Mouse (Mus musculus): ENCODE measurements around the gene Lhpp.
A peak's percentile ranks its signal among the peaks of the same experiment; 100 is the strongest.

Gene Lhpp

DNA sequence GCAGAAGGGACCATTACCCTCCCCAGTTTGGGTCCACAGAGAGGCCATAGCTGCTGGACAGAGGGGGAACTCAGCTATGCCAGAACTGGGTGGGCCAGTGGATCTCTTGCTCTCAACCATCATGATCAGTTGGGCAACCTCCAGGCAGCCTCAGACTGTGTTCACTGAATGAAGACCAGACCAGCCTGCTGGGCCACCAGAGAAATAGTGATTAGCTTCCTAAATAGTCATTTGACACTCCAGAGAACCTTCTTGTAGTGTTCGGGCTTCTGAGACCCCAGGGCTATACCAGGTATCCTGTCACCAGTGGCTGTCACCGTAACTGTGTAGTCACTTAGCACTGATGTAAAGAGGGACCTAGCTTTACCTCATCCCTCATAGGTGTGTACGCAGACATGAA is 71.9 kb downstream of the Lhpp start:
- DNase-seq (ENCODE audit: low spot score in 2 of 2) = no peak

DNA sequence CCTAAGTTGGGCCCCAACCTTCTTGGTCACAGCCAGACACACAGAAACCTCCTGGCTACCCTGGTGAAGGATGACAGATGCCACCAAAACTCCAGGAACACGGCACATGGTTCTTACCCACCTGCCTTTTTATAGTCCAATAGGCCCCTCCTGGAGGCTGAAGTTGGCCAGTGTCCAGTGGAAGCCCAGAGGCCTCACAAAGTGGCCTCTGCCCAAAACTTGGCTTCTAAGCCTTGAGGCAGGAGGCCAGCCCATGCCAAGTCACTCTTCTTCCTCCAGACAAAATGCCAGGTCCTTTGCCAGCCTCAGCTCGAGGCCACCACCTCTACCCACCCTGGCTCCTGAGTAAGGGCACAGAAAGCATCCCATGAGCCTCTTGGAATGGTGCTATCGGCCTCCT is 72.5 kb downstream of the Lhpp start:
- no peak for DNase-seq (ENCODE audit: low spot score in 2 of 2)

DNA sequence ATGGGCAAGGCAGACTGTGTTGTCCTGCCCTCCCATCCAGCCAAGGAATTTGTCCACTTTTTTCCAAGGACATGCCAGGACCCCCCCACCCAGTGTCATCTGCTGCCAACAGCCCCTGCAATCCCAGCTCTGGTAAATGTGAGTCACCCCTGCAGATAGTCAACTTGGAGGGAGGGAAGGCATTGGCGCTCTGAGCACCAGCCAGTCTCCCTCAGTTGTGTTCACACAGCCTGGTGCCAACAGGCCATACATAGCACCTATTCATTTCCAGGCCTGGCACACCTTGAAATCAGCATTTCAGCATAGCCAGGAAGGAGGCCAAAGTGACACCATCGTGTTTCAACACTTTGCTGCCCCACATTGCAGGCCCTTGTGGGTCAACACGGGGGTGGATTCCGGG is 73.5 kb downstream of the Lhpp start:
- DNase-seq (ENCODE audit: low spot score in 2 of 2) = no peak

DNA sequence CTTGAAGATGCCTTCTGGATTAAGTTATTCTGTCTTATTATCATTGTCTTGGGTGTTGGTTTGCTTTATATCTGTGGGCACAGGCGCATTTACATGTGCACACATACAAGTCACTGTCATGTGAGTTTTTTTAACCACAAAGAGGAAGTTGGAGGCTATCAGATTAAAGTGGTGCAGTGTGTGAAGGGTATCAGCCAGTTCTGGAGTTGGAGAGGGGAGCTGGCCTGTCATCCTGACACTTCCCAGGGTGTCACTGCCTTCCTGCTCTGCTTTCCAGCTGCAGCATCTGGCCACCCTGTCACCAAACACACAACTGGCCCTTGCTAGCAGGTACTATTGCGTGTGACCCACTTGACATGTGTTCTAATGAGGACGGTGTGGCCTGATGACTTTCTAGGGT is 76.1 kb downstream of the Lhpp start:
- no peak for DNase-seq (ENCODE audit: low spot score in 2 of 2)

DNA sequence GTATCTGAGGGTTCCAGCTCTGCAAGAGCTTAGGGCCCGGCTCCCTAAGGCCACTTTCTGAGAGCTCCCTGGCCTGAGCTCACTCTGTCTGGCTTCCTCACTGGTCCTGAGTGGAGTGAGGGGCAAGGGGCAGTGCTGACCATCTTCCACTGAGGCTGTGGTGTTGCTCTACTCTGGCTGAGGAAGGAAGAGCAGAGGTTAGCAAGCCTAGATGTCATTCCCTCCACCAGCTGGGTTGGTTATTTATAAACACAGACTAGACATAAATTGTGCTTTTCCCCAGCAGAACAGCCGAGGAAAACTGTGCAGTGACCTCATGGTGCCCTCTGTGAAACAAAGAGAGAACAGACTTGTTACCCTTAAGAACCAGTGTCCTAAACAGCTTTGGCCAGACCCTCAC is 77.5 kb downstream of the Lhpp start:
- no peak for DNase-seq (ENCODE audit: low spot score in 2 of 2)

DNA sequence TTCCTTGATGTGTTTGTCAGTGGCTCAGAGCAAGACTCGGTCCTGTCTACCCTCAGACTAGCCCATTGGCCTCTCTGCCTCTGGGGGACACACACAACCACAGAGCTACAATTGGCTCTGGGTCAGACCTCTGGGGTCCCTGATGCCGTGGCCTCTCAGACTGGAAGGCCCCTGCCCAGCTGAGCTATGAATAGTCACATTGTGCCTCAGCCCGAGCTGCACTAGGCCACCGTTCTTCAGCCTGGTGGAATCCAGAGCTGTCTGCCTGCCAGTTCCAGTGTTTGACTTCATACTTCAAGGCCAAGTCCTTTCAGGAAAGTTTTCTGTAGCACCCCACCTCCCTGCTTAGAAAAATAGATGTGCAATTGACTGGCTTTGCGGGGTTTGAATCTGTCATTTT is 78.3 kb downstream of the Lhpp start:
- DNase-seq (ENCODE audit: low spot score in 2 of 2) = no peak

DNA sequence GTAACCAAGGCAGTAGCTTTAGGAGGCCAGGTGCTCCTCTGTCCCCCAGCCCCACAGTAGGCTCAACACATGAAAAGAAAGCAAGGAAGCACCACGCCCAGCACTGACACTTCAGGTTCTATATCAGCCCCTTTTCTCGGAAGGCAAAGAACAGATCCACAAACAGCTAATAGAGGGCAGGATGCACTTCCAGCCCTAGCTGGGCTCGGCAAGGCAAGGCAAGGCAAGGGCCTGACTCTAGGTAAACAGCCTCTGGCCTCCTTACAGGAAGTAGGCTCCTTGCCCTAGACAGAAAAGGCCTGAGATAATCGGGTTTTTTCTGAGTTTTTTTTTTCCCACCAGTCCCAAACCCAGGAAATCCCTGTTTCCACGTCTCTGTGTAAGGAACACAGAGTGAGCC is 79.3 kb downstream of the Lhpp start:
- DNase-seq (ENCODE audit: low spot score in 2 of 2) = no peak

DNA sequence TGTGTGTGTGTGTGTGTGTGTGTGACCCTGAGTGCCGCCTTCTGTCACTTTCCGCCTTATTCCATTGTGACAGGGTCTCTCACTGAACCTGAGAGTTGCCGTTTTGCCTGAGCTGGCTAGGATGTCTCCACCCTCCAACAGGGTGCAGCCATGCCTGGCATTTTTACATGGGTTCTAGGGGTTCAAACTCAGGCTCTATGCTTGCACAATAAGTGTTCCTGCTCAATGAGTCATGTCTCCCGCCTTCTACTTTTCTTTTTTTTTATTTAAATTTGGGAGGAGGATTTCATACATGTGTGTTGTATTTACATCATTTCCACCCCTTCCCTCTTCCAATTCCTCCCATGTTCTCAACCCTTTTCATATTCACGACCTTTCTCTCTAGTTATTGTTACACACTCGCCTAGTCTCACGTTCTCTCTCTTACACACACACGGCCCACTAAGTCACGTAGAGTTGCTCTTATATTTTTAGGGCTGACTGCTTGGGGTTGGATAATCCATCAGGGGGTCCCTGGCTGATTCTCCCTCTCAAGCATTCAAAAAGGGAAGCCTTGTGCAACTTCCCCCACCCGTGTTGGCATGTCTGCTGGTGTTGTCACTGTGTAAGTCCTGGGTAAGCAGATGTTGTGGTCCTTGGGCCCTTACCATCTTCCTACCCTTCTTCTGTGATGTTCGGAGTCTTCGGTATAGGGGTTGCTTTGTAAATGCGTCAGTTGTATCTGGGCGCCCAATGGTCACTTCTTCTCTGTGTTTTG is 80.5 kb downstream of the Lhpp start:
- DNase-seq (ENCODE audit: low spot score in 2 of 2) = no peak

DNA sequence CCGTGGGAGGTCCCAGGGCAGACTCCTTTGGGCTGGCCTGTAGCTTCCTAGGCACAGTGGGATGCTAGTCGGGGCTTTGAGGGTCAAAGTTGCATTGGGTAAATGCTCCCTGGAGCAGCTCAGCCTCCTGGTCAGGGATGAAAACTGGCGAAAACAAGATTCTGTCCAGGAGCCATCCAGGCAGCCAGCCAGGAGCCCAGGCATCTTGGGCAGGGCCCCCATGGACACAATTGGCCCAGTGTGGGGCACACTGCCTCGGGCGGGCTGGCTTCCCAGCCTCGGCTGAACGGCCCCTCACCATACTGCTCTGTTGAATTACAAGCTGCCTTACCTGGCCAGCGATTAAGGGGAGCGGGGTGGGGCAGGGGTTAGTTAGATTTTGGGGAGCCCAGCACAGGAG is 82.3 kb downstream of the Lhpp start:
- peak in 1 of 2 experiments; percentile 67 for DNase-seq (ENCODE audit: low spot score in 2 of 2)

DNA sequence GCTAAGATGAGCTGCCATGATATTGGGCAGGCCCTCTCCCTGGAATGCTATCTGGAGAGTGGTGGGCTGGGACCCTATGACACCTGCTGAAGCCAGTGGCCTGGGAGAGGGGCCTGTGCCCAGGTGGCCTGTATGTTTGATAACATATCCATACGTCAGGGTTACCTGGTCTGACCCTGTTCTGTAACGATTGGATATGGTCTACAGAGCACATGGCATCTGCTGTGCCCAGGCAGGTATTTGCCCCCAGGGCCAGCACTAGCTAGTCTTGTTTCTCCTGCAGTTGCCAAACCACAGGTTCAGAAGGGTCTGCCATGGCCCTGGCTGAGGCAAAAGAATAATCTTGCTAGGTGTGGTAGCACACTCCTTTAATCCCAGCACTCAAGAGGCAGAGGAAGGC is 83.1 kb downstream of the Lhpp start:
- no peak for DNase-seq (ENCODE audit: low spot score in 2 of 2)

DNA sequence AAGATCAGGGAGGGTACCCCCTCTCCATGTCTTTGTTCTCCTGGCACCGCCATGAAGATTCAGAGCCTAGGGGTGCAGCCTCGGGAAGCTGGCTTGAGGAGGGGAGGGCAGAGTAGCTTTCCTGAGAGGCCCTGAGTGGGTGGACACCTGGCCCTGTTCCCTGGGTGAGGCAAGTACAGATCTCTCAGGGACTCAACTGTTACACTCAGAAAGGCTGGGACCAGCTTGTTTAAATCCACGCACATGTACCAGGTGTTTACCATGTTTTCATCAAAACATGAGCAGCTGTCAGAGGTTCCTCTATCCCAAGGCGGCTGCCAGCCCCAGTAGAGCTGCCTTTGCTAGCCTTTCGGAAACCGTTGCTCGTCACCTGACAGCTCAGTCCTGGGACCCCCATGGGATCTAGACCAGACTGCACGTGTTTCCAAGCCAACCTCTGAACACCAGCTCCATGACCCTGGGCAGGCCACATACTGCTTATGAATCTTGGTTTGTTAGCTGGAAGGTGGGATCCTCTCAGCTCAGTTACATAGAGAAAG is 86.9 kb downstream of the Lhpp start:
- DNase-seq (ENCODE audit: low spot score in 2 of 2) = no peak

DNA sequence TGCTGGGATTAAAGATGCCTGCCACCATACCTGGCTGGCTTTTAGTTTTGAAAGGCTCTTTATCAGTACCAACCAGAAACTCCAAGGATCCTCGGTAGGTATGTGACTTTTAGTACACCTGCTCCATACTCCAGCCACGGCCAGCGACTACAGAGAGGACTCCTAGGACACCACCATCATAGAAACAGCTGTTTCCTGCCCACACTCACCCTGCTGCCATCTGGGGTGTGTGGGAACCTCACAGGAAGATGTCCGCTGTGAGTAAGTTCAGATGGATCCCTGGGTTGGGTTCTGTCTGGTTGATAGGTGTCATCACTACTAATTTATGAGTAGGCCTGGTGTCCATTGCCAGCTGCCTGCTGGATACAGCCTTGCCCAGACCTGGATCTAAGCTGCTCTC is 88.3 kb downstream of the Lhpp start:
- DNase-seq (ENCODE audit: low spot score in 2 of 2) = no peak

DNA sequence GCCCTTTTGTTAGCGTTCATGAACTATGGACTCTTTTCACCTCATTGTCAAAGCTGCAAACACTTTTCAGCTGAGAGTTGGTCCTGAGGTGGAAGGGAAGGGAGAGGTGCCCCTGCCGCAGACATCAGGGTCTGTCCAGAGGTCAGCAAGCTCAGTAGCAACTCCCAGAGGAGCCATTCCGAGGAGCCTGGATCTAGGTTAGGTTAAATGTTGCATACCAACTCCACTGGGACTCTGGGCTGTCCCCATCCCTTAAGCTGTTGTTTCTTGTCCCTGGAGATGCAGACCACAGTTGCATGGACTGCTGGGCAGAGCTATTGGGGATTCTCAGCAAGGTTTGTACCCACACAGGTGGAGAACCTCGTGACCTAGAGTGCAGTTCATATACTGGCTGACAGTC is 88.7 kb downstream of the Lhpp start:
- no peak for DNase-seq (ENCODE audit: low spot score in 2 of 2)

DNA sequence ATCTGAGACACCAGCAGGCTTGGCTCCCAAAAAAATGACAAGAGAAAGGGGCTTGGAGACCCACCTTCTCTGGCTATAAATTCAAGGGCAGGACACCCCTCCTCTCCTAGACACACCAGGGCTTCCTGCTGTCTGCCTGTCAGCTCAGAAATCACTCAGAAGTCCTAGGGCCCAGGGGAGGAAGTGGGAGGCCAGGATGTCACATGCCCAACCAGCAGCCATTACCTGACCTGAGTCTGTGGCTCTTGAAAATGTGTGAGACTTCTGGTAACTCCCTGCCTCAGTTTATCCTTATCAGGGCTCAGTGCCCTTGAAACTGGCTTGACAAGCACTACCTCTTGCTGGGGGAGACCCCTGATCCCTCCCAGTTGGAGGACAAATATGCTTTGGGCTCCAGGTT is 89.2 kb downstream of the Lhpp start:
- no peak for DNase-seq (ENCODE audit: low spot score in 2 of 2)

DNA sequence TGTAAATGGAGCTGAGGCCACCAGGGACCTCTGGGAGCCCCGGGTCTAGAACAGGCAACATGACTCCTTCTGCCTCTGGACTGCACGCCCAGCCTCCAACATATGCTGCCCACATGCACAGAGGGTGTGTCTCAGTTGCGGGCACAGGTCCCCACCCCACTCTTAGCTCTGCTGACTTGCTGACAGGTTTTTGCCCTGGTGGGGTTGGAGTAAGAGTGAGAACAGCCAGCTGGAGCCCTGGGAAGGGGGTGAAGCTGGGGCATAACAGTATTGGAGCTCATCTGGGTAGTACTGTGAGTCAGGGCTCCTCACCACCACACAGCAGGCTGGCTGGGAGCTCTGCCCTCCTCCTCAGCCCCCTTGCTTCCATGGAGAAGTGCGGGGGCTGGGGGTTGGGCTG is 89.7 kb downstream of the Lhpp start:
- no peak for DNase-seq (ENCODE audit: low spot score in 2 of 2)

DNA sequence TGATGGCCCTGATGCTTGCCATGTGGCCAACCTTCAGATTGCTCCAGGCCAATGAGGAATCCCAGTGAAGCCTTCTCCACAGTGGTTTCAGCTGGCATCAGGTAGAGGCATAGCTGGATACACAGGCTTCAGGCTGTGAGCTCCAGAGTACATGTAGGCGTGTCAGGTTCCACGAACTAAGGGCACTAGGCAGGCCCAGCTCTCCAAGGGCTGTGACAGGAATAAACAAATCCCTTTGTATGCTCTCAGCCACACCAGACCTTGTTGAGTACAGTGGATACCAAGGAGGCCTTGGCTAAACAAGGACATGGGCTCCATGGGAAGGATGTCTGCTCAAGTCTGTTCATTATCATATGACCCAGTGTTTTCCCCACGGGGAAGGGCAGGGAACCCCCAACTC is 91.0 kb downstream of the Lhpp start:
- no peak for DNase-seq (ENCODE audit: low spot score in 2 of 2)

DNA sequence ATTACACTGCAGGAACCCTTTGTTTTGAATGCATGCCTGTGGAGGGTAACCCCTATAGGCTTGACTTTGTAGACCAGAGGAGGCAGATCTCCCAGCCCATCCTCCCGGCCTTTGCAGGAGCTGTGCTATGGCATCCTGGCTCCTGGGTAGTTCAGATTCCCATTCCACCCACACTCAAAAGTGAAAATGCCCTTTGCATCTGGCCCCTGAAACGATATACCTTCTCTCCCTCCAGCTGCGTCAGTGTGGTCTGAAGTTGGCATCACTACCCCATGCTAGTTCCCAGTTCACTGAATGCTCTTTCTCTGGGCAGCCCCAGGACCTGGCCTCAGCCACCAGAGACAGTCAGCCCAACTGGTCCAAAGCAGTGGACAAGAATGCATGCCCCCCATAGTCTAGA is 91.6 kb downstream of the Lhpp start:
- no peak for DNase-seq (ENCODE audit: low spot score in 2 of 2)

DNA sequence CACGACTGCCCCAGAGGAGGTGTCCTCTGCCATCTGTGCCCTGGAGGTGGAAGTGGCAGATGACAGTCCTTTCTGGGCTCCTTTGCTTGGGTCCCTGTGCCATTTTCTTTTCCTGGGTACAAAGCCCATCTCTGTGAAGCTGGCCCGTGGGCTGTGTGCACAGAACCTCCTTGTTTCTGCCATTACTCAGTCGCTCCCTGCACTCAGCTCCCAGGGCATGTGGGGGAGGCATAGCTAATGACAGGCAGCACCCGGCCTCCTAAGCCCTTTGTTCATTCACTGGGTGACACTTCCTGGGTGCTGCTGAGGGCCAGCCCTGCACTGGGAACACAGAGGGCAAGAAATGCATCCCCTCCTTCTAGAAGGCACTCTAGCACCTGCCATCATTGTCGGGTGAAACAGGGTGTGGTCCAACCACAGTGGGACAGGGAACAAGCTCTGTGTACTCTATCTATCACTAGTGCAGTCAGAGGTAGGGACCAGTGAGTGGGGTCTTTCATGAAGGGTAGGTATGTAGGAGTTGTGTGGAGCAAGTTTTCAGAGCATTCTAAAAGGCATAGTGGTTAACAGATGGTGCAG is 92.1 kb downstream of the Lhpp start:
- no peak for DNase-seq (ENCODE audit: low spot score in 2 of 2)

DNA sequence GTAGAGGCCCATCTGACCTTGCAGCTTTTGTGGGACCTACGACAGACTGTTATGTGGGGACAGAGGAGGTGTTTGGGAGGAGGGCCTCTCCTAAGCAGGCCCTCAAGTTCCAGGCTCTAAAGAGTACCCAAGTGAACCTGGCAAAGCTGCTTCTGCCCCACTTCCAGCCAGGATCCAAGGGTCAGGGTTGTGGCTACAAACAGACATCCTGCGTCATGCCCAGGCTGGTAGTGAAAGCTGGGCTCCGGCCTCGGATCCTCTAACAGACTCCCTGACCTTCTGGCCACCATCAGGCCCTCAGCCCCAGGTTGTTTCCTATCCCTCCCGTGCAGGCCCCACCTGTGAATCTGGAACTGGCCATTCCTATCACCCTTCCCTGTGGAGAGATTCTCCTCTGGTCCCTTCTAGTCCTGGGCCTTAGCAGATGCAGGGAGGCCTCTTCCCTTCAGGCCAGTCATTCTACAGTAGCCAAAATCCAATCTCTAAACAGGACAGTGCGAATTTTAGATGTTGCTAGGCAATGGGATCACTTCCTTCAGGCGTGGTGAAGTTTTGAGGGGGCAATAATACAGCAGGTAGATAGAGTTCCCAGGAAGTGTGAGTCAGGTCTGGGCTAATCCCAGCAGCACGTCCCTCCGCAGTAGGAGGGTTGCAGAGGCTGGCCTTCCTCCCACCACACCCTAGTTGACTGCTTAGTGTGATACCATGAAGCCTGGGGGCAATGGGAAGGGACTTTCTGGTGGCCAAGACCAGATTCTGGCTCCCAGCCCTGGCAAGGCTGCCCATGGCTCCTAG is 93.3 kb downstream of the Lhpp start:
- DNase-seq (ENCODE audit: low spot score in 2 of 2) = no peak

DNA sequence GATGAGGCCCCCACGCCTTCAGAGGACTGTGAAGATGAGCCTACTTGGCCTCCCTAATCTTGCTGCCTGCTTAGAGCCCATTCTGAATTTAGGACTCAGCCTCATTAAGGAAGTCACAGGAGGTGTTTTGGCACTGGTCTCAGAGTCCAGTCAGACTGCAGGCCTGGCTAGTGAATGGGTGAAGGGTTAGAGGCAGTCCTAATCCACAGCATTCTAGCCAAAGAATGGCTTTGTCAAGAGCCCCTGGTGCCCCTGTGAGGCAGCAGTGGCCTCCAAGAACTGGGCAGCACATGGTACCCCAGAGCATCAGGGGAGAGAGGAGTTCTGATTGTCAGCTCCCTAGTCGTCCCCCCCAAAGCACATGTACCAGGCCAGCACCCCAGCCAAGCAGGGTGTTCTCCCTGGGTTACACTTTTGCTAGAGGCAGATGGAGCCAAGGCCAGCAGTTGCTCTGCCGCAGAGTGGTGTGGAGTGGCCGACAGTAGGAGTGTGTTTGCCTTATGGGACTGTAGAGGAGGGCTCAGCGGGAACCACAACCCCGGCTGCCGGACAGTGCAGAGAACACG is 94.0 kb downstream of the Lhpp start:
- no peak for DNase-seq (ENCODE audit: low spot score in 2 of 2)

DNA sequence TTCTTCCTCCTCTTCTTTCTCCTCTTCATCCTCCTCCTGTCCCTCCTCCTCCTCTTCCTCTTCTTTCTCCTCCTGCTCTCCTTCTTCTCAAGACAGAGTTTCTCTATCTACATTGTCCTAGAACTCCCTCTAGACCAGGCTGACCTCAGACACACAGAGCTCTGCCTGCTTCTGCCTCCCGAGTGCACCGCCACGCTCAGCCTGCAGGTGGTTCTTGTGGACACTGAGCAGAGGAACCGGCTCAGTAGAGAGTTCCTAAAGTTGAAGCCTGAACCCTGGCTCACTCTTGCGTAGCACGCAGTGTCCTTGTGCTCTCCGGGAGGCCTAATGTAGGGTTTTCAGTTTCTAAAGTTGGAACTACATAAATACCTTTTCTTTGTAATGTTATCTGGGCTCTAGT is 94.7 kb downstream of the Lhpp start:
- no peak for DNase-seq (ENCODE audit: low spot score in 2 of 2)

DNA sequence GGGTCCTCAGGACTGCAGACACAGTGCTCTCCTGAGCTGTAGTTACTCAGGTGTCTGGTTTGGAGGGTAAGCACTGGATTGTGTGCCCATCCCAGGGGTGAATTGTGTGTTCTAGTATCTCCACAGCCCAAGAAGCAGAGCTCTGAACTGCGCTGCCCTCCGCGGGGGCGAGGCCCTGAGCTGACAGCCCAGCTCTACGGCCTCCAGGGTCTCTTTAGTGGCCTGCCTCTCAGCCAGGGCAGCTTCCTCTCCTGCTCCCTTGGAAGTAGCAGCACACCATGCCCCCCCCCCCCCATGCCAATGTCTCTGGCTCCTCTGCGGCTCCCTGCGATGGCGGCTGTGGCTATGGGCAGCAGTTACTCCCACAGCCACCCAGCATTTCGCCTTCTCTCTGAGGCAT is 101.1 kb downstream of the Lhpp start:
- DNase-seq (ENCODE audit: low spot score in 2 of 2) = no peak

Measured in left cerebral cortex, adult 9 months (tissue).